Mouse (Mus musculus) MN1 (cell line): ENCODE measurements around the gene Nup37.

Experiments used
- DNase-seq: peaks from one replicate; pipeline ENCODE4 v3.0.0-alpha.2; 2016; ENCODE audit warnings: low spot score

Gene Nup37

DNA sequence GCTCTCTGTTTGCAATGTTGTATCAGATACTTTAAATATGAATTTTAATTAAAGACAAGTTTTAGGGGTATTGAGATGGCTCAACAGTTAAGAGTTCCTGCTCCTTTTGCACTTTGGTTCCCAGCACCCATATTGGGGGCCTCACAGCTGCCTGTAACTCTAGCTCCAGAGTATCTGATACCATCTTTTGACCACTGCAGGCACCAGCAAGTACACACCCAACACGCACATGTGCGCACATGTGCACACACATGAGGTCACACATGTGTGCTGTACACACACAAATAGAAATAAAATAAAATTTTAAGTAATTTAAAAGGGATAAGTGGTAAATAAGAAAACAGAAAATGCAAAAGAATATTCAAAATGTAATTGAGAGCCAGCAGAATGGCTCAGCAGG, 81.2 kb downstream of the Nup37 start:
- no peak for DNase-seq
